Mouse (Mus musculus) midbrain, embryonic 15.5 days (tissue): ENCODE measurements around the gene Plekhj1. TPM values are rescaled to one million over a fixed set of nuclear protein-coding genes. Genes with fewer than 3 reads are reported as not detected.

Experiments
- ATAC-seq: fragments of 200-750 bp; cut with Nextera tagmentation; replicated peaks from 2 replicates; pipeline ENCODE4 v1.8.0; 2017; ENCODE audit warnings: moderate TSS enrichment
- H3K27ac ChIP-seq: fragments of 300-500 bp; sonication (generic); 2 replicates; pipeline ENCODE4 v1.5.1; 2015; ENCODE audit warnings: mild to moderate bottlenecking, inconsistent platforms
- H3K27me3 ChIP-seq: fragments of 300-500 bp; sonication (generic); replicated peaks from 2 replicates; pipeline ENCODE4 v1.6.1; 2015; ENCODE audit warnings: inconsistent platforms
- H3K36me3 ChIP-seq: fragments of 300-500 bp; sonication (generic); replicated peaks from 2 replicates; pipeline ENCODE4 v1.6.1; 2015; ENCODE audit warnings: inconsistent platforms
- H3K4me1 ChIP-seq: fragments of 300-500 bp; sonication (generic); 2 replicates; pipeline ENCODE4 v1.6.1; 2015; ENCODE audit warnings: inconsistent platforms
- H3K4me2 ChIP-seq: fragments of 300-500 bp; sonication (generic); 2 replicates; pipeline ENCODE4 v1.6.1; 2015; ENCODE audit warnings: inconsistent platforms, mild to moderate bottlenecking, moderate library complexity
- H3K4me3 ChIP-seq: fragments of 300-500 bp; sonication (generic); 2 replicates; pipeline ENCODE4 v1.5.1; 2015; ENCODE audit warnings: mild to moderate bottlenecking, inconsistent platforms
- H3K9ac ChIP-seq: fragments of 300-500 bp; sonication (generic); 2 replicates; pipeline ENCODE4 v1.6.1; 2015; ENCODE audit warnings: mild to moderate bottlenecking, inconsistent platforms
- H3K9me3 ChIP-seq: fragments of 300-500 bp; sonication (generic); 2 replicates; pipeline ENCODE4 v1.6.1; 2016; ENCODE audit warnings: inconsistent platforms
- WGBS: fragments of 180-500 bp; shearing (Covaris S2); methylation state at CpG from one replicate; pipeline ENCODE4 v1.1.7; 2015; ENCODE audit warnings: mixed read lengths; 5-methylcytosine and 5-hydroxymethylcytosine counted together
- polyA plus RNA-seq: library from polyadenylated mRNA; unstranded; fragments of >200 nt; fragmentation: Nextera tagmentation; extraction: Ambion mirVana; gene quantifications from 2 replicates; pipeline ENCODE4 v1.2.1, GENCODE M21; 2015

The Plekhj1 gene
- polyA plus RNA-seq, 1 experiment from 2014 or later: 130 TPM

GRCm38 (mm10) chr10:80760596-80761524, 37.6 kb downstream of the Plekhj1 start:
- no peaks in the 10 kb centered on the region for H3K27me3 ChIP-seq
- WGBS: 94% methylated on average over 4 of the region's 4 CpGs
- H3K9me3 ChIP-seq: no peaks in the 10 kb centered on the region
- H3K36me3 ChIP-seq: no peaks in the 10 kb centered on the region
- H3K9ac ChIP-seq: no peak overlapping the region
- peaks cover 32% of the 10 kb centered on the region for H3K4me1 ChIP-seq
- no peak for ATAC-seq
- H3K4me2 ChIP-seq: no peak overlapping the region
- H3K27ac ChIP-seq: no peak overlapping the region
- no peak overlapping the region for H3K4me3 ChIP-seq

GRCm38 (mm10) chr10:80758651-80759050, 39.8 kb downstream of the Plekhj1 start:
- H3K4me3 ChIP-seq: no peak overlapping the region
- no peak overlapping the region for H3K4me2 ChIP-seq
- no peak for ATAC-seq
- WGBS: 84% methylated on average over 7 of the region's 7 CpGs
- H3K9me3 ChIP-seq: no peaks in the 10 kb centered on the region
- peaks cover 33% of the 10 kb centered on the region for H3K4me1 ChIP-seq
- no peaks in the 10 kb centered on the region for H3K36me3 ChIP-seq
- H3K27me3 ChIP-seq: no peaks in the 10 kb centered on the region
- no peak overlapping the region for H3K27ac ChIP-seq
- no peak overlapping the region for H3K9ac ChIP-seq

GRCm38 (mm10) chr10:80757717-80758116, 40.7 kb downstream of the Plekhj1 start:
- WGBS: 32% methylated on average over 5 of the region's 5 CpGs
- Histone ChIP-seq H3K4me1 (peaks cover 33% of the 10 kb centered on the region), H3K4me2 (peak overlapping the region; percentile 89), H3K27me3 (no peaks in the 10 kb centered on the region), H3K27ac (no peak overlapping the region), H3K9me3 (no peaks in the 10 kb centered on the region), H3K36me3 (no peaks in the 10 kb centered on the region), H3K9ac (no peak overlapping the region), H3K4me3 (no peak overlapping the region)
- no peak for ATAC-seq

- H3K4me1 ChIP-seq: peaks cover 33% of the 10 kb centered on the region
- no peak overlapping the region for H3K27ac ChIP-seq
- H3K9ac ChIP-seq: peak overlapping the region; percentile 91; the same call in 1 of the 2 replicates
- H3K4me3 ChIP-seq: peak overlapping the region; percentile 89; the same call in 1 of the 2 replicates
- H3K4me2 ChIP-seq: peak overlapping the region; percentile 89
- H3K9me3 ChIP-seq: no peaks in the 10 kb centered on the region
- WGBS: 67% methylated on average over 4 of the region's 4 CpGs
- no peaks in the 10 kb centered on the region for H3K27me3 ChIP-seq
- no peaks in the 10 kb centered on the region for H3K36me3 ChIP-seq
- ATAC-seq: no peak
Observed at GRCm38 (mm10) chr10:80756967-80757366, 41.5 kb downstream of the Plekhj1 start.

- H3K4me1 ChIP-seq: peaks cover 33% of the 10 kb centered on the region
Observed at GRCm38 (mm10) chr10:80756509-80756908, 41.9 kb downstream of the Plekhj1 start.

GRCm38 (mm10) chr10:80756099-80756498, 42.3 kb downstream of the Plekhj1 start:
- Histone ChIP-seq H3K27me3 (no peaks in the 10 kb centered on the region; the same call in 1 of the 2 replicates), H3K9me3 (no peaks in the 10 kb centered on the region), H3K27ac (no peak overlapping the region), H3K4me3 (peak overlapping the region; percentile 89), H3K4me2 (peak overlapping the region; percentile 89), H3K9ac (peak overlapping the region; percentile 91), H3K4me1 (peaks cover 33% of the 10 kb centered on the region), H3K36me3 (no peaks in the 10 kb centered on the region)
- ATAC-seq: no peak
- WGBS: 25% methylated on average over 3 of the region's 3 CpGs

More at GRCm38 (mm10) chr10:80756509-80756908, 41.9 kb downstream of the Plekhj1 start:
- H3K36me3 ChIP-seq: no peaks in the 10 kb centered on the region
- H3K4me2 ChIP-seq: peak overlapping the region; percentile 89
- ATAC-seq: no peak
- peak overlapping the region; percentile 91 for H3K9ac ChIP-seq
- WGBS: 79% methylated on average over 2 of the region's 2 CpGs
- H3K4me3 ChIP-seq: peak overlapping the region; percentile 89
- no peak overlapping the region for H3K27ac ChIP-seq
- no peaks in the 10 kb centered on the region for H3K9me3 ChIP-seq
- no peaks in the 10 kb centered on the region for H3K27me3 ChIP-seq

GRCm38 (mm10) chr10:80755291-80756015, 43.0 kb downstream of the Plekhj1 start:
- WGBS: under 1% methylated on average over 67 of the region's 75 CpGs
- Histone ChIP-seq H3K36me3 (no peaks in the 10 kb centered on the region), H3K4me2 (peak overlapping the region; percentile 89), H3K4me1 (peaks cover 27% of the 10 kb centered on the region), H3K9me3 (no peaks in the 10 kb centered on the region), H3K27ac (peak overlapping the region; percentile 90), H3K4me3 (peak overlapping the region; percentile 89), H3K27me3 (no peaks in the 10 kb centered on the region; the same call in 1 of the 2 replicates), H3K9ac (peak overlapping the region; percentile 91)
- peak; percentile 15 for ATAC-seq

- Histone ChIP-seq H3K4me2 (peak within 1 kb of the TSS; percentile 89), H3K27ac (peak within 1 kb of the TSS; percentile 90), H3K4me1 (peaks cover 27% of the 10 kb centered on the region), H3K27me3 (no peaks in the 10 kb centered on the region; the same call in 1 of the 2 replicates), H3K4me3 (peak within 1 kb of the TSS; percentile 89), H3K9ac (peak within 1 kb of the TSS; percentile 91), H3K36me3 (no peaks in the 10 kb centered on the region), H3K9me3 (no peaks in the 10 kb centered on the region)
- peak; percentile 91 for ATAC-seq
- 1% methylated on average over 53 of the region's 57 CpGs for WGBS
Observed at GRCm38 (mm10) chr10:80754594-80755290, 43.7 kb downstream of the Plekhj1 start, which contains the start of gene Dot1l. Gene Dot1l (plus strand): TSS chr10:80755206.

GRCm38 (mm10) chr10:80752079-80752625, 46.3 kb downstream of the Plekhj1 start:
- Histone ChIP-seq H3K9ac (no peak overlapping the region), H3K27ac (no peak overlapping the region), H3K9me3 (no peaks in the 10 kb centered on the region), H3K27me3 (no peaks in the 10 kb centered on the region; the same call in 1 of the 2 replicates), H3K4me3 (no peak overlapping the region), H3K36me3 (no peaks in the 10 kb centered on the region), H3K4me2 (peak overlapping the region; percentile 15), H3K4me1 (peaks cover 14% of the 10 kb centered on the region)
- ATAC-seq: no peak
- WGBS: 4% methylated on average over 6 of the region's 6 CpGs

- H3K9me3 ChIP-seq: no peaks in the 10 kb centered on the region
- H3K27me3 ChIP-seq: no peaks in the 10 kb centered on the region; the same call in 1 of the 2 replicates
- peaks cover 6% of the 10 kb centered on the region for H3K4me1 ChIP-seq
- no peak overlapping the region for H3K9ac ChIP-seq
- WGBS: 12% methylated on average over 16 of the region's 16 CpGs
- no peaks in the 10 kb centered on the region for H3K36me3 ChIP-seq
- no peak for ATAC-seq
- H3K4me2 ChIP-seq: peak overlapping the region; percentile 15
- no peak overlapping the region for H3K27ac ChIP-seq
- H3K4me3 ChIP-seq: no peak overlapping the region
Observed at GRCm38 (mm10) chr10:80751188-80751832, 47.1 kb downstream of the Plekhj1 start.

- ATAC-seq: no peak
- WGBS: 12% methylated on average over 6 of the region's 6 CpGs
- Histone ChIP-seq H3K9ac (no peak overlapping the region), H3K9me3 (no peaks in the 10 kb centered on the region), H3K4me1 (no peaks in the 10 kb centered on the region; the same call in 1 of the 2 replicates), H3K27ac (no peak overlapping the region), H3K27me3 (no peaks in the 10 kb centered on the region; the same call in 1 of the 2 replicates), H3K4me2 (no peak overlapping the region), H3K36me3 (no peaks in the 10 kb centered on the region), H3K4me3 (no peak overlapping the region)
Observed at GRCm38 (mm10) chr10:80748609-80749008, 49.8 kb downstream of the Plekhj1 start.
